Mouse (Mus musculus): ENCODE measurements around the gene Mavs. TPM values are rescaled to one million over a fixed set of nuclear protein-coding genes. Genes with fewer than 3 reads are reported as not detected.

Mavs gene
- total RNA-seq, 1 experiment from 2014 or later = 14.4 TPM

Other genes with a start within 250 kb of the Mavs start
- gene Gfra4, start 191.0 kb upstream of the Mavs start, total RNA-seq (2017) = not detected in 2 replicates
- gene Adam33, start 170.2 kb upstream of the Mavs start, total RNA-seq (2017) = not detected in 2 replicates
- gene Siglec1, start 147.3 kb upstream of the Mavs start, total RNA-seq (2017) = 0.47 and 0.49 TPM in 2 replicates
- gene Hspa12b, start 106.8 kb upstream of the Mavs start, total RNA-seq (2017) = not detected in 2 replicates
- not detected in 2 replicates for gene Gm11037, start 100.6 kb upstream of the Mavs start, total RNA-seq (2017)
- gene 1700037H04Rik, start 74.0 kb upstream of the Mavs start, total RNA-seq (2017) = 10.1 and 11.3 TPM in 2 replicates
- 16.3 and 18.0 TPM in 2 replicates for gene Cenpb, start 54.0 kb upstream of the Mavs start, total RNA-seq (2017)
- gene Cdc25b, start 47.1 kb upstream of the Mavs start, total RNA-seq (2017) = 111 and 116 TPM in 2 replicates
- gene Spef1, start 46.8 kb upstream of the Mavs start, total RNA-seq (2017) = 2.0 and 2.2 TPM in 2 replicates
- gene Ap5s1, start 27.0 kb upstream of the Mavs start, total RNA-seq (2017) = 7.7 and 13.3 TPM in 2 replicates
- gene Pank2, start 28.4 kb downstream of the Mavs start, total RNA-seq (2017) = 54.8 and 58.1 TPM in 2 replicates
- gene Rnf24, start 118.8 kb downstream of the Mavs start, total RNA-seq (2017) = 3.8 and 6.3 TPM in 2 replicates